Mouse (Mus musculus) midbrain, embryonic 14.5 days (tissue): ENCODE data around the gene Fzr1. TPM values are rescaled to one million over a fixed set of nuclear protein-coding genes. Genes with fewer than 3 reads are reported as not detected.

ENCODE experiments used
- ATAC-seq: fragments of 200-750 bp; cut with Nextera tagmentation; 2 replicates; pipeline ENCODE4 v1.8.0; 2017; ENCODE audit warnings: moderate number of reproducible peaks, moderate library complexity; ENCODE audit not compliant: low FRiP score, low TSS enrichment
- DNase-seq: peaks from one replicate; pipeline ENCODE4 v3.0.0-alpha.2; 2015
- H3K27ac ChIP-seq: fragments of 300-500 bp; sonication (generic); replicated peaks from 2 replicates; pipeline ENCODE4 v1.5.1; 2014; ENCODE audit warnings: mild to moderate bottlenecking, low read depth, low read length, moderate library complexity
- H3K27me3 ChIP-seq: fragments of 300-500 bp; sonication (generic); 2 replicates; pipeline ENCODE4 v1.6.1; 2014; ENCODE audit warnings: low read length, control low read depth, mixed read lengths; ENCODE audit not compliant: control insufficient read depth, insufficient read depth
- H3K36me3 ChIP-seq: fragments of 300-500 bp; sonication (generic); 2 replicates; pipeline ENCODE4 v1.6.1; 2014; ENCODE audit warnings: low read length, control low read depth; ENCODE audit not compliant: control insufficient read depth, insufficient read depth
- H3K4me1 ChIP-seq: fragments of 300-500 bp; sonication (generic); 2 replicates; pipeline ENCODE4 v1.6.1; 2014; ENCODE audit warnings: mild to moderate bottlenecking, antibody characterized with exemption, low read length, control low read depth; ENCODE audit not compliant: control insufficient read depth, insufficient read depth
- H3K4me2 ChIP-seq: fragments of 300-500 bp; sonication (generic); 2 replicates; pipeline ENCODE4 v1.6.1; 2014; ENCODE audit warnings: mild to moderate bottlenecking, low read length, moderate library complexity
- H3K4me3 ChIP-seq: fragments of 300-500 bp; sonication (generic); replicated peaks from 2 replicates; pipeline ENCODE4 v1.5.1; 2014; ENCODE audit warnings: low read depth, low read length
- H3K9ac ChIP-seq: fragments of 300-500 bp; sonication (generic); replicated peaks from 2 replicates; pipeline ENCODE4 v1.6.1; 2014; ENCODE audit warnings: mild to moderate bottlenecking, low read length, moderate library complexity
- H3K9me3 ChIP-seq: fragments of 300-500 bp; sonication (generic); 2 replicates; pipeline ENCODE4 v1.6.1; 2016; ENCODE audit warnings: low read length, control low read depth, mixed read lengths; ENCODE audit not compliant: control insufficient read depth
- WGBS: fragments of 180-500 bp; shearing (Covaris S2); extraction: QIAGEN DNeasy Blood & Tissue Kit; methylation state at CpG from one replicate; pipeline ENCODE4 v1.1.7; 2014; 5-methylcytosine and 5-hydroxymethylcytosine counted together
- polyA plus RNA-seq: library from polyadenylated mRNA; unstranded; fragments of >200 nt; fragmentation: Nextera tagmentation; extraction: Ambion mirVana; gene quantifications from 2 replicates; pipeline ENCODE4 v1.2.1, GENCODE M21; 2014

Gene Fzr1
- polyA plus RNA-seq, 1 experiment from 2014 or later: 122 TPM

- under 1% methylated on average over 54 of the region's 54 CpGs for WGBS
- H3K4me3 ChIP-seq: peak within 1 kb of the TSS; percentile 60
- no peaks in the 10 kb centered on the region for H3K36me3 ChIP-seq
- H3K9me3 ChIP-seq: no peaks in the 10 kb centered on the region
- peaks cover 6% of the 10 kb centered on the region; the same call in 1 of the 2 replicates for H3K27me3 ChIP-seq
- peak within 1 kb of the TSS; percentile 62 for H3K9ac ChIP-seq
- DNase-seq (peak; percentile 99), ATAC-seq (peak; percentile 97)
- peaks cover 11% of the 10 kb centered on the region for H3K4me1 ChIP-seq
- H3K27ac ChIP-seq: peak within 1 kb of the TSS; percentile 27; the same call in 1 of the 2 replicates
- H3K4me2 ChIP-seq: peak within 1 kb of the TSS; percentile 92
These were observed 27.8 kb downstream of the Fzr1 start, which contains the start of gene Hmg20b for GRCm38 (mm10) chr10:81350351-81351063. Gene Hmg20b (minus strand): TSS chr10:81350480.

GRCm38 (mm10) chr10:81349961-81350350 lies 28.4 kb downstream of the Fzr1 start:
- H3K4me3 ChIP-seq: peak overlapping the region; percentile 60
- 0% methylated on average over 28 of the region's 29 CpGs for WGBS
- no peaks in the 10 kb centered on the region for H3K36me3 ChIP-seq
- no peaks in the 10 kb centered on the region for H3K9me3 ChIP-seq
- H3K27me3 ChIP-seq: peaks cover 11% of the 10 kb centered on the region; the same call in 1 of the 2 replicates
- H3K9ac ChIP-seq: peak overlapping the region; percentile 62
- H3K4me1 ChIP-seq: peaks cover 11% of the 10 kb centered on the region
- no peak for DNase-seq
- no peak overlapping the region for H3K27ac ChIP-seq
- peak overlapping the region; percentile 92 for H3K4me2 ChIP-seq
- ATAC-seq: peak; percentile 16

- Histone ChIP-seq H3K9ac (peak overlapping the region; percentile 62; the same call in 1 of the 2 replicates), H3K4me3 (peak overlapping the region; percentile 60; the same call in 1 of the 2 replicates), H3K27ac (no peak overlapping the region), H3K27me3 (peaks cover 19% of the 10 kb centered on the region), H3K36me3 (no peaks in the 10 kb centered on the region), H3K4me2 (peak overlapping the region; percentile 92), H3K4me1 (peaks cover 11% of the 10 kb centered on the region), H3K9me3 (no peaks in the 10 kb centered on the region)
- DNase-seq (no peak), ATAC-seq (no peak)
- WGBS: 4% methylated on average over 12 of the region's 12 CpGs
These were observed 29.2 kb downstream of the Fzr1 start for GRCm38 (mm10) chr10:81349146-81349545.

GRCm38 (mm10) chr10:81346453-81347067 lies 31.8 kb downstream of the Fzr1 start:
- peak overlapping the region; percentile 21 for H3K4me3 ChIP-seq
- H3K9me3 ChIP-seq: no peaks in the 10 kb centered on the region
- DNase-seq (peak; percentile 81), ATAC-seq (no peak)
- H3K36me3 ChIP-seq: no peaks in the 10 kb centered on the region
- no peak overlapping the region for H3K27ac ChIP-seq
- peak overlapping the region; percentile 45; the same call in 1 of the 2 replicates for H3K9ac ChIP-seq
- 8% methylated on average over 55 of the region's 55 CpGs for WGBS
- peaks cover 13% of the 10 kb centered on the region for H3K4me1 ChIP-seq
- H3K27me3 ChIP-seq: peaks cover 44% of the 10 kb centered on the region
- peak overlapping the region; percentile 50 for H3K4me2 ChIP-seq

GRCm38 (mm10) chr10:81345162-81345534 lies 33.2 kb downstream of the Fzr1 start:
- Histone ChIP-seq H3K36me3 (no peaks in the 10 kb centered on the region), H3K27me3 (peaks cover 46% of the 10 kb centered on the region), H3K27ac (no peak overlapping the region), H3K9me3 (no peaks in the 10 kb centered on the region), H3K4me1 (peaks cover 13% of the 10 kb centered on the region), H3K4me3 (no peak overlapping the region), H3K4me2 (no peak overlapping the region), H3K9ac (no peak overlapping the region)
- DNase-seq (no peak), ATAC-seq (no peak)
- 81% methylated on average over 4 of the region's 4 CpGs for WGBS

- Histone ChIP-seq H3K4me3 (no peak overlapping the region), H3K4me2 (no peak overlapping the region), H3K27ac (no peak overlapping the region), H3K9me3 (no peaks in the 10 kb centered on the region), H3K9ac (no peak overlapping the region), H3K36me3 (no peaks in the 10 kb centered on the region), H3K4me1 (peaks cover 9% of the 10 kb centered on the region), H3K27me3 (peaks cover 46% of the 10 kb centered on the region)
- DNase-seq (no peak), ATAC-seq (no peak)
- 53% methylated on average over 8 of the region's 8 CpGs for WGBS
These were observed 33.7 kb downstream of the Fzr1 start for GRCm38 (mm10) chr10:81344421-81345161.

- Histone ChIP-seq H3K36me3 (no peaks in the 10 kb centered on the region), H3K27ac (no peak within 1 kb of the TSS), H3K9me3 (no peaks in the 10 kb centered on the region), H3K4me2 (peak within 1 kb of the TSS; percentile 60), H3K27me3 (peaks cover 46% of the 10 kb centered on the region), H3K4me3 (peak within 1 kb of the TSS; percentile 35), H3K4me1 (0 out of 2 replicates have a peak, but pooled peaks cover 3% of the 10 kb centered on the region), H3K9ac (peak within 1 kb of the TSS; percentile 47)
- WGBS: 4% methylated on average over 67 of the region's 67 CpGs
- no peak for ATAC-seq
- peak; percentile 45 for DNase-seq
These were observed 35.4 kb downstream of the Fzr1 start, which contains the start of gene Gipc3 for GRCm38 (mm10) chr10:81342686-81343505. Gene Gipc3 (minus strand): TSS chr10:81343266.
